Mouse (Mus musculus) gastrocnemius, postnatal 25 days (tissue): Measurements from ENCODE around the gene Dock6. TPM values are rescaled to one million over a fixed set of nuclear protein-coding genes. Genes with fewer than 3 reads are reported as not detected.

ENCODE experiments used
- microRNA-seq, 2 experiments: library from miRNA; unstranded; fragments of <30 nt; microRNA quantifications; one replicate each; pipeline ENCODE4 v1.2.0; 2021; ENCODE audit warnings: borderline replicate concordance in 2 of 2
- total RNA-seq, 2 experiments: library from RNA; stranded (reverse); gene quantifications; 1 replicate in 1 of 2; 2 replicates in 1 of 2; pipeline ENCODE4 v1.2.3; 2021

Gene Dock6
- total RNA-seq, 2 experiments from 2014 or later, result 10.7 to 14.7 TPM

Small RNA genes within 50 kb of the gene (microRNA-seq; reads per million reads assigned to microRNA genes)
- gene Mir7083, result 0.74 to 4.0 reads per million in 2 experiments

Other genes starting within 250 kb of the Dock6 start
- 10 to 100 TPM; 39.3 to 39.6 TPM for gene Smarca4, start 236.5 kb downstream of the Dock6 start, total RNA-seq
- gene Ldlr, start 129.2 kb downstream of the Dock6 start, total RNA-seq, result 1 to 10 TPM; 4.1 to 5.3 TPM
- 1 to 10 TPM in 1 of 2 experiments, under 1 TPM in 1; 0.77 to 2.2 TPM for gene Spc24, start 92.3 kb downstream of the Dock6 start, total RNA-seq
- 10 to 100 TPM; 14.3 to 17.5 TPM for gene Kank2, start 53.9 kb downstream of the Dock6 start, total RNA-seq
- under 1 TPM in 1 of 2 experiments, not detected in 1; 0.43 TPM for gene Angptl8, start 17.1 kb downstream of the Dock6 start, total RNA-seq
- gene Rab3d, start 65.6 kb upstream of the Dock6 start, total RNA-seq, result 1 to 10 TPM; 3.4 to 6.0 TPM
- gene Ccdc159, start 74.8 kb upstream of the Dock6 start, total RNA-seq, result under 1 TPM; 0.38 to 0.51 TPM
- 10 to 100 TPM in 1 of 2 experiments, 1 to 10 TPM in 1; 8.6 to 14.6 TPM for gene Tmem205, start 74.9 kb upstream of the Dock6 start, total RNA-seq
- under 1 TPM; 0.56 to 0.83 TPM for gene Plppr2, start 84.4 kb upstream of the Dock6 start, total RNA-seq
- gene Swsap1, start 103.1 kb upstream of the Dock6 start, total RNA-seq, result 1 to 10 TPM; 1.6 to 2.7 TPM
- under 1 TPM; 0.20 to 0.59 TPM for gene Epor, start 110.9 kb upstream of the Dock6 start, total RNA-seq
- under 1 TPM; 0.33 to 0.83 TPM for gene Rgl3, start 136.8 kb upstream of the Dock6 start, total RNA-seq
- not detected for gene Ccdc151, start 150.0 kb upstream of the Dock6 start, total RNA-seq
- 10 to 100 TPM; 24.1 to 35.3 TPM for gene Prkcsh, start 150.2 kb upstream of the Dock6 start, total RNA-seq
- gene Elavl3, start 199.4 kb upstream of the Dock6 start, total RNA-seq, result under 1 TPM in 1 of 2 experiments, not detected in 1; 0.11 TPM
- not detected for gene Gm49318, start 218.6 kb upstream of the Dock6 start, total RNA-seq
- 1 to 10 TPM; 2.5 to 2.6 TPM for gene Zfp653, start 218.7 kb upstream of the Dock6 start, total RNA-seq
- 10 to 100 TPM; 79.5 to 83.6 TPM for gene Ecsit, start 232.8 kb upstream of the Dock6 start, total RNA-seq
- gene Cnn1, start 246.6 kb upstream of the Dock6 start, total RNA-seq, result 1 to 10 TPM; 4.2 to 8.1 TPM